Mouse (Mus musculus): Measurements from ENCODE around the gene Ccl9. TPM values are rescaled to one million over a fixed set of nuclear protein-coding genes. Genes with fewer than 3 reads are reported as not detected.

Gene Ccl9
- total and polyA plus RNA-seq, 2 experiments, result 45.5 to 92.1 TPM

DNA sequence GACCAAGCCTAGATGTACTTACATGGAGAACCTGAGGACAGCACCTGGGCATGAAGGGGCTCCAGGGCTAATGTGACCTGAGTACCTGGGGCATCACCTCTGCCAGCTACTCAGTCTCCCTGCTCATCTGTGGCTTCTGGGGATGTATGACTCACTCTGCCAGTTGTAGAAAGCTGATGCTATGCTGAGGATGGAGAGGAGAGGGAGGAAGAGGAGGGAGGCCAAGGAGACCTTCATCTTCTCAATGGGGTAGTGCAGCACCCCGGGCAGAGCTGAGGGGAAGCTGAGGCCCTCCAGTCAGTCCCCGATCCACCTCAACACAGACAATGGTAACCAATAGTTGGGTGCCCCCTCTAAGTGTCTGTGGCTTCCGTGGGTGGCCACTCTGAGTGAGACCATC, 9.7 kb downstream of the Ccl9 start:
- Histone ChIP-seq H3K9ac (ENCODE audit: low read depth, low read length) (no peak overlapping the region), H3K27me3 (ENCODE audit: control insufficient read depth, insufficient read depth, low read length) (no peaks in the 10 kb centered on the region), H3K4me3 (ENCODE audit: insufficient read depth, low read depth, low read length) (no peak overlapping the region), H3K27ac (replicated peaks; ENCODE audit: insufficient read depth, low read depth, low read length) (no peak overlapping the region), H3K79me2 (ENCODE audit: control insufficient read depth, insufficient read depth, low read length) (no peaks in the 10 kb centered on the region), H3K36me3 (ENCODE audit: control insufficient read depth, insufficient read depth, low read length) (no peaks in the 10 kb centered on the region), H3K4me1 (ENCODE audit: control insufficient read depth, insufficient read depth, low read length) (peaks cover 11% of the 10 kb centered on the region; the same call in 1 of the 2 replicates)
- DNase-seq (ENCODE audit: extremely low read depth, low read depth, low spot score), result no peak
- TF ChIP-seq POLR2A (IDR thresholded peaks at IDR 0.05; ENCODE audit: extremely low read depth, insufficient read depth, low read length), result no peak
- no peak for TF ChIP-seq CTCF (IDR thresholded peaks at IDR 0.05; ENCODE audit: low read depth, low read length)
- 82% methylated on average over 3 of the region's 3 CpGs for WGBS

- WGBS, result 91% methylated on average over 9 of the region's 9 CpGs
- no peaks in the 10 kb centered on the region for H3K36me3 ChIP-seq (ENCODE audit: control insufficient read depth, insufficient read depth, low read length)
- H3K4me1 ChIP-seq (ENCODE audit: control insufficient read depth, insufficient read depth, low read length), result peaks cover 11% of the 10 kb centered on the region
- no peak overlapping the region for H3K9ac ChIP-seq (ENCODE audit: low read depth, low read length)
- DNase-seq (ENCODE audit: extremely low read depth, low read depth, low spot score), result no peak
- no peaks in the 10 kb centered on the region for H3K79me2 ChIP-seq (ENCODE audit: control insufficient read depth, insufficient read depth, low read length)
- no peak overlapping the region for H3K27ac ChIP-seq (replicated peaks; ENCODE audit: insufficient read depth, low read depth, low read length)
- H3K4me3 ChIP-seq (ENCODE audit: insufficient read depth, low read depth, low read length), result no peak overlapping the region
- H3K27me3 ChIP-seq (ENCODE audit: control insufficient read depth, insufficient read depth, low read length), result no peaks in the 10 kb centered on the region
- no peak for TF ChIP-seq CTCF (IDR thresholded peaks at IDR 0.05; ENCODE audit: low read depth, low read length)
- no peak for TF ChIP-seq POLR2A (IDR thresholded peaks at IDR 0.05; ENCODE audit: extremely low read depth, insufficient read depth, low read length)
Measured at GRCm38 (mm10) chr11:83568061-83568460, 10.4 kb downstream of the Ccl9 start.

DNA sequence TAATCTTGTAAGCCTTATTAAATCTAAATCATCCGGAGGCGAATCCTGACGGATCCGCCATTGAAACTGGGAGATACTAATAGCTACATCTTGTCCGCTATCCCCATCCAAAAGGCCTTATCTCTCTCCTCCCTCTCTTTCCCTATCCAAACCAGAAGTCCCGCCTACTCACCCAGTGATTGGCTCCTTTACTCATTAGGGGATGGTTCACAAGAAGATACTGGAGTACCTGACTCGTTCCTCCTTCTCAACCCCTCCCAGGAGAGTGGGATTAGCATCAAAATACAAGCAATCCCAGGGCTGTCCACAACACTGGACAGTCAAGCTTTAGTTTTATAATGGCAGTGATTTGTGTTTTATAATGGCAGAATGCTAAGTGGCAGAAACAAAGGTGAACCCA, 11.1 kb downstream of the Ccl9 start:
- no peak for DNase-seq (ENCODE audit: extremely low read depth, low read depth, low spot score)
- Histone ChIP-seq H3K9ac (ENCODE audit: low read depth, low read length) (no peak overlapping the region), H3K27ac (replicated peaks; ENCODE audit: insufficient read depth, low read depth, low read length) (no peak overlapping the region), H3K79me2 (ENCODE audit: control insufficient read depth, insufficient read depth, low read length) (no peaks in the 10 kb centered on the region), H3K4me3 (ENCODE audit: insufficient read depth, low read depth, low read length) (no peak overlapping the region), H3K36me3 (ENCODE audit: control insufficient read depth, insufficient read depth, low read length) (no peaks in the 10 kb centered on the region), H3K4me1 (ENCODE audit: control insufficient read depth, insufficient read depth, low read length) (peaks cover 15% of the 10 kb centered on the region), H3K27me3 (ENCODE audit: control insufficient read depth, insufficient read depth, low read length) (no peaks in the 10 kb centered on the region)
- WGBS, result 86% methylated on average over 7 of the region's 7 CpGs
- no peak for TF ChIP-seq CTCF (IDR thresholded peaks at IDR 0.05; ENCODE audit: low read depth, low read length)
- no peak for TF ChIP-seq POLR2A (IDR thresholded peaks at IDR 0.05; ENCODE audit: extremely low read depth, insufficient read depth, low read length)

GRCm38 (mm10) chr11:83566617-83567016, 11.8 kb downstream of the Ccl9 start:
- H3K4me3 ChIP-seq (ENCODE audit: insufficient read depth, low read depth, low read length), result no peak overlapping the region
- peaks cover 19% of the 10 kb centered on the region for H3K4me1 ChIP-seq (ENCODE audit: control insufficient read depth, insufficient read depth, low read length)
- no peak overlapping the region for H3K9ac ChIP-seq (ENCODE audit: low read depth, low read length)
- no peaks in the 10 kb centered on the region for H3K27me3 ChIP-seq (ENCODE audit: control insufficient read depth, insufficient read depth, low read length)
- H3K36me3 ChIP-seq (ENCODE audit: control insufficient read depth, insufficient read depth, low read length), result no peaks in the 10 kb centered on the region
- DNase-seq (ENCODE audit: extremely low read depth, low read depth, low spot score), result no peak
- H3K79me2 ChIP-seq (ENCODE audit: control insufficient read depth, insufficient read depth, low read length), result no peaks in the 10 kb centered on the region
- TF ChIP-seq CTCF (IDR thresholded peaks at IDR 0.05; ENCODE audit: low read depth, low read length), result no peak
- no peak for TF ChIP-seq POLR2A (IDR thresholded peaks at IDR 0.05; ENCODE audit: extremely low read depth, insufficient read depth, low read length)
- H3K27ac ChIP-seq (replicated peaks; ENCODE audit: insufficient read depth, low read depth, low read length), result no peak overlapping the region

GRCm38 (mm10) chr11:83563754-83564153, 14.7 kb downstream of the Ccl9 start:
- no peaks in the 10 kb centered on the region for H3K79me2 ChIP-seq (ENCODE audit: control insufficient read depth, insufficient read depth, low read length)
- H3K9ac ChIP-seq (ENCODE audit: low read depth, low read length), result no peak overlapping the region
- DNase-seq (ENCODE audit: extremely low read depth, low read depth, low spot score), result peak; percentile 82
- WGBS, result 10% methylated on average over 2 of the region's 2 CpGs
- H3K4me3 ChIP-seq (ENCODE audit: insufficient read depth, low read depth, low read length), result no peak overlapping the region
- H3K27ac ChIP-seq (replicated peaks; ENCODE audit: insufficient read depth, low read depth, low read length), result no peak overlapping the region
- TF ChIP-seq CTCF (IDR thresholded peaks at IDR 0.05; ENCODE audit: low read depth, low read length), result no peak
- TF ChIP-seq POLR2A (IDR thresholded peaks at IDR 0.05; ENCODE audit: extremely low read depth, insufficient read depth, low read length), result no peak
- no peaks in the 10 kb centered on the region for H3K27me3 ChIP-seq (ENCODE audit: control insufficient read depth, insufficient read depth, low read length)
- H3K4me1 ChIP-seq (ENCODE audit: control insufficient read depth, insufficient read depth, low read length), result peaks cover 8% of the 10 kb centered on the region
- H3K36me3 ChIP-seq (ENCODE audit: control insufficient read depth, insufficient read depth, low read length), result no peaks in the 10 kb centered on the region

- Histone ChIP-seq H3K4me3 (ENCODE audit: insufficient read depth, low read depth, low read length) (no peak overlapping the region), H3K79me2 (ENCODE audit: control insufficient read depth, insufficient read depth, low read length) (no peaks in the 10 kb centered on the region), H3K27ac (replicated peaks; ENCODE audit: insufficient read depth, low read depth, low read length) (peak overlapping the region; percentile 27), H3K9ac (ENCODE audit: low read depth, low read length) (no peak overlapping the region), H3K4me1 (ENCODE audit: control insufficient read depth, insufficient read depth, low read length) (peaks cover 8% of the 10 kb centered on the region), H3K36me3 (ENCODE audit: control insufficient read depth, insufficient read depth, low read length) (no peaks in the 10 kb centered on the region), H3K27me3 (ENCODE audit: control insufficient read depth, insufficient read depth, low read length) (no peaks in the 10 kb centered on the region)
- peak; percentile 97 for DNase-seq (ENCODE audit: extremely low read depth, low read depth, low spot score)
- 10% methylated on average over 6 of the region's 6 CpGs for WGBS
- no peak for TF ChIP-seq POLR2A (IDR thresholded peaks at IDR 0.05; ENCODE audit: extremely low read depth, insufficient read depth, low read length)
- 0 out of 2 replicates have a peak, but pooled peaks have one; percentile 9 for TF ChIP-seq CTCF (IDR thresholded peaks at IDR 0.05; ENCODE audit: low read depth, low read length)
Measured at GRCm38 (mm10) chr11:83562311-83562887, 16.0 kb downstream of the Ccl9 start.
